Mouse (Mus musculus) brain, embryonic 14.5 days (tissue): ENCODE measurements around the gene Pappa2. TPM values are rescaled to one million over a fixed set of nuclear protein-coding genes. Genes with fewer than 3 reads are reported as not detected.

Source experiments
- DNase-seq: peaks from one replicate; pipeline ENCODE4 v3.0.0-alpha.2; 2011; ENCODE audit warnings: low read depth
- CTCF ChIP-seq: fragments of 200-500 bp; IDR thresholded peaks from 2 replicates; pipeline ENCODE4 v1.5.1; 2012; ENCODE audit warnings: inconsistent platforms, mild to moderate bottlenecking, moderate library complexity, borderline replicate concordance; ENCODE audit not compliant: insufficient read depth, insufficient read length; ENCODE audit errors: extremely low read depth
- POLR2A ChIP-seq: fragments of 200-500 bp; IDR thresholded peaks from 2 replicates; pipeline ENCODE4 v1.6.1; 2012; ENCODE audit warnings: mild to moderate bottlenecking, inconsistent platforms, borderline replicate concordance; ENCODE audit not compliant: poor library complexity, insufficient read depth, insufficient read length, severe bottlenecking; ENCODE audit errors: extremely low read depth
- polyA plus RNA-seq: library from polyadenylated mRNA; depleted of rRNA; stranded (reverse); fragments of >200 nt; gene quantifications from 2 replicates; pipeline ENCODE4 v1.2.3, GENCODE M21; 2012

Gene Pappa2
- polyA plus RNA-seq, 1 experiment: 1.8 TPM

GRCm38 (mm10) chr1:158894441-158894840 lies 85.8 kb downstream of the Pappa2 start:
- no peak for DNase-seq
- no peak for TF ChIP-seq CTCF
- TF ChIP-seq POLR2A: no peak

GRCm38 (mm10) chr1:158875487-158875886 lies 104.8 kb downstream of the Pappa2 start:
- TF ChIP-seq POLR2A: no peak
- TF ChIP-seq CTCF: no peak
- no peak for DNase-seq

GRCm38 (mm10) chr1:158874552-158875077 lies 105.7 kb downstream of the Pappa2 start:
- TF ChIP-seq CTCF (no peak), POLR2A (no peak)
- DNase-seq: no peak

- TF ChIP-seq POLR2A (no peak), CTCF (no peak)
- DNase-seq: no peak
Observed at GRCm38 (mm10) chr1:158873631-158874030, 106.7 kb downstream of the Pappa2 start.

GRCm38 (mm10) chr1:158871401-158871800 lies 108.9 kb downstream of the Pappa2 start:
- no peak for DNase-seq
- TF ChIP-seq POLR2A: no peak

GRCm38 (mm10) chr1:158860190-158860589 lies 120.1 kb downstream of the Pappa2 start:
- DNase-seq: peak; percentile 5
- no peak for TF ChIP-seq POLR2A
- no peak for TF ChIP-seq CTCF

- TF ChIP-seq POLR2A (no peak), CTCF (peak; percentile 22; the same call in 1 of the 2 replicates)
- peak; percentile 9 for DNase-seq
Observed at GRCm38 (mm10) chr1:158853936-158854882, 126.1 kb downstream of the Pappa2 start.

GRCm38 (mm10) chr1:158852836-158853567 lies 127.3 kb downstream of the Pappa2 start:
- TF ChIP-seq CTCF (no peak), POLR2A (no peak)
- no peak for DNase-seq

GRCm38 (mm10) chr1:158850459-158850858 lies 129.8 kb downstream of the Pappa2 start:
- DNase-seq: no peak
- TF ChIP-seq CTCF: no peak
- no peak for TF ChIP-seq POLR2A

- TF ChIP-seq CTCF: peak; percentile 9; the same call in 1 of the 2 replicates
- TF ChIP-seq POLR2A: no peak
- DNase-seq: peak; percentile 4
Observed at GRCm38 (mm10) chr1:158844604-158845003, 135.7 kb downstream of the Pappa2 start.

- no peak for DNase-seq
- TF ChIP-seq POLR2A (no peak), CTCF (no peak)
Observed at GRCm38 (mm10) chr1:158837151-158837550, 143.1 kb downstream of the Pappa2 start.

- TF ChIP-seq CTCF (no peak), POLR2A (no peak)
- DNase-seq: no peak
Observed at GRCm38 (mm10) chr1:158830152-158830551, 150.1 kb downstream of the Pappa2 start.
